Mouse (Mus musculus) midbrain, embryonic 12.5 days (tissue): ENCODE measurements around the gene Ncoa3. TPM values are rescaled to one million over a fixed set of nuclear protein-coding genes. Genes with fewer than 3 reads are reported as not detected.

Source experiments
- ATAC-seq: fragments of 200-750 bp; cut with Nextera tagmentation; 2 replicates; pipeline ENCODE4 v1.8.0; 2017; ENCODE audit warnings: low read depth, moderate TSS enrichment, moderate library complexity; ENCODE audit not compliant: low FRiP score
- H3K27ac ChIP-seq: fragments of 300-500 bp; sonication (generic); replicated peaks from 2 replicates; pipeline ENCODE4 v1.5.1; 2016; ENCODE audit warnings: mild to moderate bottlenecking
- H3K27me3 ChIP-seq: fragments of 300-500 bp; sonication (generic); 2 replicates; pipeline ENCODE4 v1.6.1; 2016; ENCODE audit warnings: mild to moderate bottlenecking
- H3K36me3 ChIP-seq: fragments of 300-500 bp; sonication (generic); 2 replicates; pipeline ENCODE4 v1.6.1; 2016
- H3K4me1 ChIP-seq: fragments of 300-500 bp; sonication (generic); 2 replicates; pipeline ENCODE4 v1.6.1; 2016
- H3K4me2 ChIP-seq: fragments of 300-500 bp; sonication (generic); replicated peaks from 2 replicates; pipeline ENCODE4 v1.6.1; 2016; ENCODE audit warnings: mild to moderate bottlenecking, moderate library complexity
- H3K4me3 ChIP-seq: fragments of 300-500 bp; sonication (generic); 2 replicates; pipeline ENCODE4 v1.5.1; 2016; ENCODE audit warnings: mild to moderate bottlenecking
- H3K9ac ChIP-seq: fragments of 300-500 bp; sonication (generic); replicated peaks from 2 replicates; pipeline ENCODE4 v1.6.1; 2016; ENCODE audit warnings: mild to moderate bottlenecking, moderate library complexity
- H3K9me3 ChIP-seq: fragments of 300-500 bp; sonication (generic); 2 replicates; pipeline ENCODE4 v1.6.1; 2016; ENCODE audit warnings: mild to moderate bottlenecking
- WGBS: fragments of 180-500 bp; shearing (Covaris S2); methylation state at CpG from one replicate; pipeline ENCODE4 v1.1.7; 2016; 5-methylcytosine and 5-hydroxymethylcytosine counted together
- polyA plus RNA-seq: library from polyadenylated mRNA; unstranded; fragments of >200 nt; fragmentation: Nextera tagmentation; extraction: Ambion mirVana; gene quantifications from 2 replicates; pipeline ENCODE4 v1.2.1, GENCODE M21; 2016

Gene Ncoa3
- polyA plus RNA-seq, 1 experiment from 2014 or later: 15.7 TPM

GRCm38 (mm10) chr2:166097443-166098291 is 105.2 kb downstream of the Ncoa3 start:
- 83% methylated on average over 18 of the region's 18 CpGs for whole genome bisulfite sequencing
- peaks cover 18% of the 10 kb centered on the region for H3K36me3 ChIP-seq
- H3K4me2 ChIP-seq: no peak overlapping the region
- no peaks in the 10 kb centered on the region for H3K9me3 ChIP-seq
- H3K27ac ChIP-seq: no peak overlapping the region
- no peak overlapping the region for H3K9ac ChIP-seq
- peaks cover 2% of the 10 kb centered on the region; the same call in 1 of the 2 replicates for H3K4me1 ChIP-seq
- no peak overlapping the region for H3K4me3 ChIP-seq
- no peak for ATAC-seq
- peaks cover 3% of the 10 kb centered on the region; the same call in 1 of the 2 replicates for H3K27me3 ChIP-seq

- no peak overlapping the region for H3K9ac ChIP-seq
- WGBS: 78% methylated on average over 15 of the region's 15 CpGs
- H3K4me1 ChIP-seq: peaks cover 5% of the 10 kb centered on the region; the same call in 1 of the 2 replicates
- no peak overlapping the region for H3K27ac ChIP-seq
- peaks cover 11% of the 10 kb centered on the region for H3K36me3 ChIP-seq
- H3K4me3 ChIP-seq: no peak overlapping the region
- H3K9me3 ChIP-seq: no peaks in the 10 kb centered on the region
- no peaks in the 10 kb centered on the region for H3K27me3 ChIP-seq
- no peak overlapping the region for H3K4me2 ChIP-seq
- no peak for ATAC-seq
Measured at GRCm38 (mm10) chr2:166098292-166098933, 106.0 kb downstream of the Ncoa3 start.

GRCm38 (mm10) chr2:166100309-166101262 is 108.2 kb downstream of the Ncoa3 start:
- no peak overlapping the region for H3K9ac ChIP-seq
- WGBS: 87% methylated on average over 21 of the region's 21 CpGs
- H3K36me3 ChIP-seq: no peaks in the 10 kb centered on the region
- H3K27ac ChIP-seq: no peak overlapping the region; the same call in 1 of the 2 replicates
- no peaks in the 10 kb centered on the region for H3K27me3 ChIP-seq
- no peak overlapping the region for H3K4me3 ChIP-seq
- H3K4me1 ChIP-seq: peaks cover 11% of the 10 kb centered on the region
- H3K4me2 ChIP-seq: no peak overlapping the region
- H3K9me3 ChIP-seq: no peaks in the 10 kb centered on the region
- no peak for ATAC-seq

DNA sequence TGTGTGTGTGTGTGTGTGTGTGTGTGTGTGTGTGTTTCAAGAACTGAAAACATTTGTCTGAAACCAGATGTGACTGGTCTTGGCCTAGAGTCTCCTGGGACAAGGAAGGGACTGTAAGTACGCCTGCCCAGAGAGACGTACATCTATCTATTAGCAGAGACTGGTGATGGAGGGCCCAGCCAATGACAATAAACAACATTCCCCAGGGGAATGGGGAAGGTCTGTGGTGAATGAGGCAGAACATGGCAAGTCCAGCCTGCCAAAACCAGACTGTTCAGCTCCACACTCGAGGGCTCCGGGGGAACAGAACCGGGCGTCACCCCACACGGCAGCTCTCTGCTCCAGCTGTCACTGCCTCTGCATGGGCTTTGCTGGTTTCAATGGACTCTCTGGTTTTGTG is 110.5 kb downstream of the Ncoa3 start:
- ATAC-seq: no peak

GRCm38 (mm10) chr2:166105911-166106310 is 113.5 kb downstream of the Ncoa3 start:
- WGBS: 86% methylated on average over 9 of the region's 9 CpGs
- ATAC-seq: no peak

More for the DNA sequence above, 110.5 kb downstream of the Ncoa3 start:
- Histone ChIP-seq H3K27me3 (no peaks in the 10 kb centered on the region), H3K4me2 (no peak overlapping the region), H3K4me1 (peaks cover 11% of the 10 kb centered on the region), H3K27ac (no peak overlapping the region), H3K4me3 (no peak overlapping the region), H3K36me3 (no peaks in the 10 kb centered on the region), H3K9ac (no peak overlapping the region), H3K9me3 (no peaks in the 10 kb centered on the region)
- 71% methylated on average over 7 of the region's 7 CpGs for WGBS

GRCm38 (mm10) chr2:166106631-166107030 is 114.2 kb downstream of the Ncoa3 start:
- WGBS: 79% methylated on average over 2 of the region's 2 CpGs
- H3K27ac ChIP-seq: no peak overlapping the region
- H3K9me3 ChIP-seq: no peaks in the 10 kb centered on the region
- no peaks in the 10 kb centered on the region for H3K27me3 ChIP-seq
- no peaks in the 10 kb centered on the region for H3K36me3 ChIP-seq
- H3K4me1 ChIP-seq: peaks cover 9% of the 10 kb centered on the region; the same call in 1 of the 2 replicates
- H3K4me2 ChIP-seq: no peak overlapping the region
- no peak overlapping the region for H3K4me3 ChIP-seq
- ATAC-seq: no peak
- H3K9ac ChIP-seq: no peak overlapping the region

More at GRCm38 (mm10) chr2:166105911-166106310, 113.5 kb downstream of the Ncoa3 start:
- H3K4me1 ChIP-seq: peaks cover 9% of the 10 kb centered on the region; the same call in 1 of the 2 replicates
- no peak overlapping the region for H3K9ac ChIP-seq
- no peaks in the 10 kb centered on the region for H3K9me3 ChIP-seq
- no peak overlapping the region for H3K4me2 ChIP-seq
- no peak overlapping the region for H3K27ac ChIP-seq
- no peaks in the 10 kb centered on the region for H3K36me3 ChIP-seq
- no peak overlapping the region for H3K4me3 ChIP-seq
- H3K27me3 ChIP-seq: no peaks in the 10 kb centered on the region

DNA sequence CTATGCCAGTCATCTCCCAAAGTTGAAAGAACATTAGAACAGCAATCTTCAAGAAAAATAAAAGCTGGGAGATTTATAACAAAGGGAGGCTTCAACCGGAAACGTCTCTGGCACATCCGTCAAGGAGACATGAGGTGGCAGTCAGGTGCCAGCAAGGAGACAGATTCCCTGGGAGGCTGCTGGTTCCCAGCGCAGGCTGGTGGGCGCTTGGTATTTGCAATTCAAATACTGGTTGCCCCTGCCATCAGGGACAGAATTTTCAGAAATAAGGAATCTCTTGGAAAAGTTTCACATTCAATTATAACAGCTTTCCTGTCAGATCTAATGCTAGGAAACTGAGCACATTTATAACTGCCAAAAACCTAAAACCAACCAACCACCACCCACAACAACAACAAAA is 115.5 kb downstream of the Ncoa3 start:
- Histone ChIP-seq H3K9me3 (no peaks in the 10 kb centered on the region), H3K36me3 (no peaks in the 10 kb centered on the region), H3K27ac (no peak overlapping the region), H3K4me3 (no peak overlapping the region), H3K4me1 (peaks cover 19% of the 10 kb centered on the region), H3K27me3 (0 out of 2 replicates have a peak, but pooled peaks cover 4% of the 10 kb centered on the region), H3K4me2 (no peak overlapping the region), H3K9ac (no peak overlapping the region)
- 82% methylated on average over 5 of the region's 5 CpGs for WGBS
- no peak for ATAC-seq

GRCm38 (mm10) chr2:166108326-166108725 is 115.9 kb downstream of the Ncoa3 start:
- Histone ChIP-seq H3K4me3 (no peak overlapping the region), H3K9ac (no peak overlapping the region), H3K36me3 (no peaks in the 10 kb centered on the region), H3K27me3 (peaks cover 6% of the 10 kb centered on the region; the same call in 1 of the 2 replicates), H3K4me2 (no peak overlapping the region), H3K9me3 (no peaks in the 10 kb centered on the region), H3K27ac (no peak overlapping the region), H3K4me1 (peaks cover 17% of the 10 kb centered on the region)
- no peak; the same call in 1 of the 2 replicates for ATAC-seq
- WGBS: 18% methylated on average over 4 of the region's 4 CpGs

GRCm38 (mm10) chr2:166110764-166111163 is 118.3 kb downstream of the Ncoa3 start:
- Histone ChIP-seq H3K4me3 (no peak overlapping the region), H3K4me2 (no peak overlapping the region), H3K27me3 (peaks cover 6% of the 10 kb centered on the region; the same call in 1 of the 2 replicates), H3K9ac (no peak overlapping the region), H3K4me1 (peaks cover 11% of the 10 kb centered on the region), H3K36me3 (peaks cover 4% of the 10 kb centered on the region; the same call in 1 of the 2 replicates), H3K9me3 (no peaks in the 10 kb centered on the region), H3K27ac (no peak overlapping the region)
- no peak for ATAC-seq
- WGBS: 79% methylated on average over 8 of the region's 8 CpGs

- H3K27ac ChIP-seq: no peak overlapping the region
- H3K36me3 ChIP-seq: peaks cover 8% of the 10 kb centered on the region
- H3K4me3 ChIP-seq: no peak overlapping the region
- peaks cover 11% of the 10 kb centered on the region for H3K4me1 ChIP-seq
- 83% methylated on average over 2 of the region's 2 CpGs for WGBS
- H3K9me3 ChIP-seq: no peaks in the 10 kb centered on the region
- no peak overlapping the region for H3K9ac ChIP-seq
- no peak for ATAC-seq
- H3K27me3 ChIP-seq: peaks cover 6% of the 10 kb centered on the region; the same call in 1 of the 2 replicates
- H3K4me2 ChIP-seq: no peak overlapping the region
Measured at GRCm38 (mm10) chr2:166111238-166111637, 118.8 kb downstream of the Ncoa3 start.

DNA sequence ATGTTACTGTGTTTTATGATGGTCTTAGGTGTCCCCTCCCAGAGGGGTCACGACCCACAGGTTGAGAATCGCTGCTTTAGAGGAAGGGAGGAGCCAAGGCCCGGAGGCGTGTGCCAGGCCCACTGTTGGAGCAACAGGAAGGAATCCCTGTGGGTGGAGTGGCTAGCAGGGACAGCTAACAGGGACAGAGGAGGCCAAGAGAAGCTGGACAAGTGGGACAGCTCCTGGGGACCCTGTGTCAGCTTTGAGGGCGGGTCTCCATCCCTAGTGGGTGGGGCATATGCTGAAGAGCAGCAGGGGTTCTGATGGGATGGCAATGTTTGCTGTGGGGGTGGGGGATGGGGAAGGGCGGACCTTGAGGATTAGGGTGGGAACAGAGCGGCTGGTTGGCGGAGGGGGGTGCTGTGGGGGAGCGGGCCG is 119.4 kb downstream of the Ncoa3 start:
- no peak overlapping the region for H3K9ac ChIP-seq
- 27% methylated on average over 10 of the region's 10 CpGs for WGBS
- H3K4me3 ChIP-seq: no peak overlapping the region
- H3K9me3 ChIP-seq: no peaks in the 10 kb centered on the region
- no peak overlapping the region for H3K4me2 ChIP-seq
- H3K27ac ChIP-seq: no peak overlapping the region
- ATAC-seq: peak; percentile 67
- peaks cover 6% of the 10 kb centered on the region; the same call in 1 of the 2 replicates for H3K27me3 ChIP-seq
- H3K4me1 ChIP-seq: peaks cover 11% of the 10 kb centered on the region
- peaks cover 13% of the 10 kb centered on the region for H3K36me3 ChIP-seq
